Mouse (Mus musculus): ENCODE results near the gene Rlbp1. TPM values are rescaled to one million over a fixed set of nuclear protein-coding genes. Genes with fewer than 3 reads are reported as not detected.

The Rlbp1 gene
- polyA plus RNA-seq, 1 experiment from 2014 or later: 19.2 TPM

GRCm38 (mm10) chr7:79347108-79347813 lies 39.6 kb downstream of the Rlbp1 start:
- Histone ChIP-seq H3K27me3 (no peaks in the 10 kb centered on the region), H3K9me3 (no peaks in the 10 kb centered on the region), H3K9ac (no peak overlapping the region), H3K27ac (replicated peaks) (no peak overlapping the region), H3K4me1 (replicated peaks) (0 out of 2 replicates have a peak, but pooled peaks cover 9% of the 10 kb centered on the region), H3K4me3 (no peak overlapping the region), H3K4me2 (no peak overlapping the region), H3K36me3 (peaks cover 61% of the 10 kb centered on the region)
- no peak for ATAC-seq (ENCODE audit: low read depth)
- 73% methylated on average over 13 of the region's 13 CpGs for WGBS

- Histone ChIP-seq H3K9ac (no peak overlapping the region), H3K4me1 (replicated peaks) (0 out of 2 replicates have a peak, but pooled peaks cover 9% of the 10 kb centered on the region), H3K36me3 (peaks cover 55% of the 10 kb centered on the region), H3K4me3 (no peak overlapping the region), H3K9me3 (no peaks in the 10 kb centered on the region), H3K27me3 (no peaks in the 10 kb centered on the region), H3K4me2 (no peak overlapping the region), H3K27ac (replicated peaks) (no peak overlapping the region)
- 79% methylated on average over 8 of the region's 8 CpGs for WGBS
- no peak for ATAC-seq (ENCODE audit: low read depth)
These were observed 40.2 kb downstream of the Rlbp1 start for GRCm38 (mm10) chr7:79346555-79347075.

- Histone ChIP-seq H3K9me3 (no peaks in the 10 kb centered on the region), H3K36me3 (peaks cover 48% of the 10 kb centered on the region), H3K27me3 (no peaks in the 10 kb centered on the region), H3K4me3 (no peak overlapping the region), H3K4me1 (replicated peaks) (0 out of 2 replicates have a peak, but pooled peaks cover 9% of the 10 kb centered on the region), H3K4me2 (no peak overlapping the region), H3K27ac (replicated peaks) (no peak overlapping the region), H3K9ac (no peak overlapping the region)
- no peak for ATAC-seq (ENCODE audit: low read depth)
- 54% methylated on average over 4 of the region's 4 CpGs for WGBS
These were observed 40.9 kb downstream of the Rlbp1 start for GRCm38 (mm10) chr7:79345902-79346301.

GRCm38 (mm10) chr7:79336362-79336910 lies 50.4 kb downstream of the Rlbp1 start:
- no peak overlapping the region for H3K4me3 ChIP-seq
- no peak overlapping the region for H3K27ac ChIP-seq (replicated peaks)
- ATAC-seq (ENCODE audit: low read depth): no peak
- H3K4me1 ChIP-seq (replicated peaks): no peaks in the 10 kb centered on the region
- H3K36me3 ChIP-seq: peaks cover 24% of the 10 kb centered on the region
- no peak overlapping the region for H3K9ac ChIP-seq
- no peaks in the 10 kb centered on the region for H3K9me3 ChIP-seq
- 93% methylated on average over 8 of the region's 8 CpGs for WGBS
- no peak overlapping the region for H3K4me2 ChIP-seq
- H3K27me3 ChIP-seq: no peaks in the 10 kb centered on the region

- no peak for ATAC-seq (ENCODE audit: low read depth)
- no peak overlapping the region for H3K4me2 ChIP-seq
- WGBS: 84% methylated on average over 3 of the region's 3 CpGs
These were observed 53.4 kb downstream of the Rlbp1 start for GRCm38 (mm10) chr7:79333419-79333818.

GRCm38 (mm10) chr7:79331197-79331596 lies 55.7 kb downstream of the Rlbp1 start:
- Histone ChIP-seq H3K4me1 (replicated peaks) (peaks cover 6% of the 10 kb centered on the region; the same call in 1 of the 2 replicates), H3K4me2 (no peak overlapping the region), H3K4me3 (no peak overlapping the region), H3K36me3 (peaks cover 60% of the 10 kb centered on the region), H3K9ac (no peak overlapping the region), H3K27me3 (no peaks in the 10 kb centered on the region), H3K9me3 (no peaks in the 10 kb centered on the region), H3K27ac (replicated peaks) (0 out of 2 replicates have a peak overlapping the region, but pooled peaks have one; percentile 33)
- no peak for ATAC-seq (ENCODE audit: low read depth)
- WGBS: 31% methylated on average over 10 of the region's 10 CpGs

More at GRCm38 (mm10) chr7:79333419-79333818, 53.4 kb downstream of the Rlbp1 start:
- no peaks in the 10 kb centered on the region for H3K27me3 ChIP-seq
- no peak overlapping the region for H3K4me3 ChIP-seq
- no peak overlapping the region for H3K9ac ChIP-seq
- no peak overlapping the region for H3K27ac ChIP-seq (replicated peaks)
- H3K9me3 ChIP-seq: no peaks in the 10 kb centered on the region
- H3K4me1 ChIP-seq (replicated peaks): peaks cover 6% of the 10 kb centered on the region; the same call in 1 of the 2 replicates
- peaks cover 47% of the 10 kb centered on the region for H3K36me3 ChIP-seq

GRCm38 (mm10) chr7:79328769-79329168 lies 58.1 kb downstream of the Rlbp1 start:
- no peaks in the 10 kb centered on the region for H3K9me3 ChIP-seq
- no peak for ATAC-seq (ENCODE audit: low read depth)
- no peak overlapping the region for H3K9ac ChIP-seq
- 94% methylated on average over 5 of the region's 5 CpGs for WGBS
- H3K4me2 ChIP-seq: no peak overlapping the region
- H3K36me3 ChIP-seq: peaks cover 72% of the 10 kb centered on the region
- H3K27me3 ChIP-seq: no peaks in the 10 kb centered on the region
- no peak overlapping the region for H3K27ac ChIP-seq (replicated peaks)
- no peak overlapping the region for H3K4me3 ChIP-seq
- peaks cover 17% of the 10 kb centered on the region for H3K4me1 ChIP-seq (replicated peaks)

Other genes with a start within 250 kb of the Rlbp1 start
- gene Mfge8, start 238.0 kb downstream of the Rlbp1 start, polyA plus RNA-seq (2015; fragmentation: Nextera tagmentation; extraction: Ambion mirVana): 59.3 and 61.1 TPM in 2 replicates
- 15.7 and 16.7 TPM in 2 replicates for gene Abhd2, start 113.8 kb downstream of the Rlbp1 start, polyA plus RNA-seq (2015; fragmentation: Nextera tagmentation; extraction: Ambion mirVana)
- 2.7 and 3.5 TPM in 2 replicates for gene Fanci, start 4.9 kb upstream of the Rlbp1 start, polyA plus RNA-seq (2015; fragmentation: Nextera tagmentation; extraction: Ambion mirVana)
- gene Polg, start 79.3 kb upstream of the Rlbp1 start, polyA plus RNA-seq (2015; fragmentation: Nextera tagmentation; extraction: Ambion mirVana): 28.2 and 28.6 TPM in 2 replicates
- gene Rhcg, start 230.6 kb upstream of the Rlbp1 start, polyA plus RNA-seq (2015; fragmentation: Nextera tagmentation; extraction: Ambion mirVana): 3.4 and 6.8 TPM in 2 replicates